Mouse (Mus musculus) forebrain, embryonic 11.5 days (tissue): ENCODE measurements around the gene Ghdc. TPM values are rescaled to one million over a fixed set of nuclear protein-coding genes. Genes with fewer than 3 reads are reported as not detected.

ENCODE experiments used
- ATAC-seq: fragments of 200-750 bp; cut with Nextera tagmentation; replicated peaks from 2 replicates; pipeline ENCODE4 v1.8.0; 2017; ENCODE audit warnings: moderate TSS enrichment; ENCODE audit not compliant: low FRiP score
- DNase-seq: peaks from one replicate; pipeline ENCODE4 v3.0.0-alpha.2; 2017; ENCODE audit warnings: low spot score
- H3K27ac ChIP-seq: fragments of 300-500 bp; sonication (generic); 2 replicates; pipeline ENCODE4 v1.5.1; 2014; ENCODE audit warnings: low read depth, low read length
- H3K27me3 ChIP-seq: fragments of 300-500 bp; sonication (generic); 2 replicates; pipeline ENCODE4 v1.6.1; 2014; ENCODE audit warnings: mild to moderate bottlenecking, low read length, mixed read lengths; ENCODE audit not compliant: control insufficient read depth, insufficient read depth
- H3K36me3 ChIP-seq: fragments of 300-500 bp; sonication (generic); 2 replicates; pipeline ENCODE4 v1.6.1; 2014; ENCODE audit warnings: mild to moderate bottlenecking, low read length, moderate library complexity, mixed read lengths; ENCODE audit not compliant: control insufficient read depth, insufficient read depth
- H3K4me1 ChIP-seq: fragments of 300-500 bp; sonication (generic); replicated peaks from 2 replicates; pipeline ENCODE4 v1.6.1; 2014; ENCODE audit warnings: low read length, mixed read lengths; ENCODE audit not compliant: control insufficient read depth, insufficient read depth
- H3K4me2 ChIP-seq: fragments of 300-500 bp; sonication (generic); 2 replicates; pipeline ENCODE4 v1.6.1; 2014; ENCODE audit warnings: low read depth, mild to moderate bottlenecking, low read length, moderate library complexity, mixed read lengths; ENCODE audit not compliant: severe bottlenecking
- H3K4me3 ChIP-seq: fragments of 300-500 bp; sonication (generic); 2 replicates; pipeline ENCODE4 v1.5.1; 2014; ENCODE audit warnings: low read depth, low read length
- H3K9ac ChIP-seq: fragments of 300-500 bp; sonication (generic); 2 replicates; pipeline ENCODE4 v1.6.1; 2014; ENCODE audit warnings: low read length
- H3K9me3 ChIP-seq: fragments of 300-500 bp; sonication (generic); 2 replicates; pipeline ENCODE4 v1.6.1; 2016; ENCODE audit warnings: low read length, mixed read lengths; ENCODE audit not compliant: control insufficient read depth
- WGBS: fragments of 180-500 bp; shearing (Covaris S2); extraction: QIAGEN DNeasy Blood & Tissue Kit; methylation state at CpG from one replicate; pipeline ENCODE4 v1.1.7; 2014; 5-methylcytosine and 5-hydroxymethylcytosine counted together
- polyA plus RNA-seq: library from polyadenylated mRNA; unstranded; fragments of >200 nt; fragmentation: Nextera tagmentation; extraction: Ambion mirVana; gene quantifications from 2 replicates; pipeline ENCODE4 v1.2.1, GENCODE M21; 2014

The Ghdc gene
- polyA plus RNA-seq, 1 experiment from 2014 or later = 2.1 TPM

DNA sequence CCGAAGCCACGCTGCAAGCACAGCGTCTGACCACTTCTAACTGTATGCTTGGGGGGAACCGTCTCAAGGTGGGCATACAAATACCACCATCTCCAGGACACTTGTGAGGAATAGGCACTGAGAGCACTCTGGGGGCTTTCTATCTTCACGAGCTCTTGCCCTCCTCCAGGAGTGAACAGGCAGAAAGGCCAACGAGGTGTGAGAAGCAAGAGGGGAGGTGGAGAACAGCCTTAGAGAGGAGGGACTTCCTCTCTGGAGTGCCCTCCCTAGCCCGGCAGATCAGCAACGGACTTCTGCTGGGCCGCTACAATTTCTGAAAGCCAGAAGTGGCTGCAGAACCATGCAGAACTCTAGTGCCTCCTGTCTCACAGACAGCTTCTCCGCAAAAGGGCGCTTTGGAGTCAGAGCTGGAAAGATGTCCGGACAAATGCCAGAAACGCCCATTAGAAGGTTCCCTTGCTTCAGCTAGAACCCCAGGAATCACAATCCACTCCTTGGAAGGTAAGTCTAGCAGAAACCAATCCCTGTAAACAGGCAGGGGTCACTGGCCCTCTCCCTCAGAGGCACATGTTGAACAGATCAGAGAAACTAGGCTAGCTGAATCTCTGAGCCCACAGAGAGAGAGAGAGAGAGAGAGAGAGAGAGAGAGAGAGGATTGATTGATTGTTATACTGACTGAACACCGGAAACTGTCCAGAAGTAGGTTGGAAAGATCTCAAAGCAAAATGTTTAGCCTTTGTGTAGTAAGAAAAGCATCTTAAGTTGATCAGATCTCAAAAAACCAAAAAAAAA, 34.6 kb downstream of the Ghdc start:
- no peaks in the 10 kb centered on the region for H3K9me3 ChIP-seq
- ATAC-seq (no peak), DNase-seq (no peak)
- H3K9ac ChIP-seq = no peak overlapping the region
- H3K27ac ChIP-seq = no peak overlapping the region
- H3K4me3 ChIP-seq = no peak overlapping the region
- H3K27me3 ChIP-seq = no peaks in the 10 kb centered on the region
- no peaks in the 10 kb centered on the region for H3K36me3 ChIP-seq
- no peak overlapping the region for H3K4me2 ChIP-seq
- no peaks in the 10 kb centered on the region; the same call in 1 of the 2 replicates for H3K4me1 ChIP-seq
- WGBS = 84% methylated on average over 14 of the region's 14 CpGs

DNA sequence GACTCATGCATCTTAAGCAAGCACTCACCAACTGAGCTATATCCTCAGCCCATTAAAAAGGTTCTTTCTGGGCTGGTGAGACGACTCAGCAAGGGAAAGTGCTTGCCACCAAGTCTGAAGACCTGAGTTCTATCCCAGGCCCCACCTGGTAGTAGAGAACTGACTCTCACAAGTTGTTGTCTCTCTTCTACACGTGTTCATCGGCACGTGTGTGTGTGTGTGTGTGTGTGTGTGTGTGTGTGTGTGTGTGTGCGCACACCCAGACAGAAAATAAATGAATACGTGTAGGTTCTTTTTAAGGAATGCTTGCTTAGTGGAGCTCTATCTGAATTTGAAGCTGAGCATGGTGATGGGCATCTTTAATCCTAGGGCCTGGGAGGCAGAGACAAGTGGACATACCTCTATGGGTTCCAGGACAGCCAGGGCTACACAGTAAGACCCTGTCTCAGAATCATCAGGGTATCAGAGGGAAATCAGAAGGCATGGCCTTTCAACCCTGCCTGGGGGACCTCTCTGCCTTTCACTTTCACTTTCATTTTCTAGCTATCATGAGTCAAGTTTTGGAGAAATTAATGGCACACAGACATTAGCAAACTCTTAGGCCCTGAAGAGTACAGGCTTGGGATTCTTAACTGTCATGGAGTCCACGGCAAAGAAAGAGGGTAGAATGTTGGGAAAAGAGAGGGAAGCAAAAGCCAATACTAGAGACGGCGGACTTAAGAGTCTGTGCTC, 35.5 kb downstream of the Ghdc start:
- H3K4me3 ChIP-seq = no peak overlapping the region
- WGBS = 92% methylated on average over 9 of the region's 9 CpGs
- no peak overlapping the region for H3K27ac ChIP-seq
- DNase-seq (no peak), ATAC-seq (no peak)
- H3K4me2 ChIP-seq = no peak overlapping the region
- H3K36me3 ChIP-seq = no peaks in the 10 kb centered on the region
- no peaks in the 10 kb centered on the region; the same call in 1 of the 2 replicates for H3K4me1 ChIP-seq
- no peak overlapping the region for H3K9ac ChIP-seq
- H3K9me3 ChIP-seq = no peaks in the 10 kb centered on the region
- no peaks in the 10 kb centered on the region for H3K27me3 ChIP-seq

DNA sequence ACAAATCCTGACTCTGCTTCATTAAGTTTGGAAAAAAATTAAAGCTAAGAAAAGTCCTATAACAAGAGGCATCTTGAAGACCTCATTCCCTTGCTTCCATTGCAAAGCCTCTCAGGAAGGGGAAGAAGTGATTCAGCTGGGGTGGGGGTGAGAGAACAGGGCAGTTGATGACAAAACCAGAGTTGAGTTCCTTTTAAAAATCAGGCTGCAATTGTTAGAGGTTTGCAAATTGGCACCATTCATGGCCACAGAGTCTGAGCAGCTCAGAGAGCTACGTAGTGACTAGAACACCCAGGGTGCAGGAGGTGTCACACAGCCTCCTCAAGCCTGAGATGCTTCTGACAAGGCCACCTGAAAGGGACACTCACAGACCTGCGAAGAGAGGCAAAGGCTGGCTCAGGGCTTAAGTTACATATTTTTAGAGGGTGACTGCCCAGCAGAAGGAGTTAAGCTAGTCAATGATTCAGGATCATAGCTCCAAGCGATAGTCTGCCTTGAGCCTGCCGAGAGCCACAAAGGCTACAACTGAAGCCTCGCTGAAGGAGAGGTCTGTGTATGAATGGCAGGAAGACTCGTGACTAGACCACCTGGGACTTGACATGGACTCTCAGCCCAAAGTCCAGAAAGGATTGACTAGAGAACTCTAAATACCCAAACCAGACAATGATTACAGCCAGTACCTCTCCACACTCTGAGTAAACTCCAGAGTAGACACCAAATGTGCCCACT, 40.1 kb downstream of the Ghdc start:
- Histone ChIP-seq H3K4me3 (no peak overlapping the region), H3K27me3 (no peaks in the 10 kb centered on the region), H3K4me2 (no peak overlapping the region), H3K36me3 (no peaks in the 10 kb centered on the region), H3K9ac (no peak overlapping the region), H3K9me3 (no peaks in the 10 kb centered on the region), H3K27ac (no peak overlapping the region), H3K4me1 (no peaks in the 10 kb centered on the region)
- DNase-seq (no peak), ATAC-seq (no peak)
- WGBS = 89% methylated on average over 6 of the region's 6 CpGs

DNA sequence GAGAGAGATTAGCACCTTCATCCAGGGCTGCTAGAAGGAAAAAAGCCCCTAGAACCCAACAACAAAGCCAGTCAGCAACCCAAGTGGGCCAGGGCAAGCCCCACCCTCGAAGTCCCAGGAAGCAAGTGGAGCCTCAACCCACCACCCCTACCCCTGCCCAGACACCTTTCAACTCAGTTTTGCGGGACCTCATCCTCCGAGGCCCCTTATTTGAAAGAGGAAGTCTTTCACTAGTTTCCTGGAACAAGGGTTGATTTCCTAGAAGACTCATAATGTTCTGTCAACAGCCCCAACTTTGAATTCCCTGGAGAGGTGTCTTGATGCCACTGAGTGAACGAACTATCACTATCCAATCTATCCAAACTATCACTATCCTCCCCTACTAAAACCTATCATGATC, 40.8 kb downstream of the Ghdc start:
- no peak overlapping the region for H3K27ac ChIP-seq
- no peaks in the 10 kb centered on the region for H3K9me3 ChIP-seq
- WGBS = 91% methylated on average over 4 of the region's 4 CpGs
- H3K36me3 ChIP-seq = no peaks in the 10 kb centered on the region
- DNase-seq = no peak
- no peak overlapping the region for H3K4me3 ChIP-seq
- no peak overlapping the region for H3K9ac ChIP-seq
- no peak overlapping the region for H3K4me2 ChIP-seq
- no peak for ATAC-seq
- H3K4me1 ChIP-seq = no peaks in the 10 kb centered on the region
- H3K27me3 ChIP-seq = no peaks in the 10 kb centered on the region

DNA sequence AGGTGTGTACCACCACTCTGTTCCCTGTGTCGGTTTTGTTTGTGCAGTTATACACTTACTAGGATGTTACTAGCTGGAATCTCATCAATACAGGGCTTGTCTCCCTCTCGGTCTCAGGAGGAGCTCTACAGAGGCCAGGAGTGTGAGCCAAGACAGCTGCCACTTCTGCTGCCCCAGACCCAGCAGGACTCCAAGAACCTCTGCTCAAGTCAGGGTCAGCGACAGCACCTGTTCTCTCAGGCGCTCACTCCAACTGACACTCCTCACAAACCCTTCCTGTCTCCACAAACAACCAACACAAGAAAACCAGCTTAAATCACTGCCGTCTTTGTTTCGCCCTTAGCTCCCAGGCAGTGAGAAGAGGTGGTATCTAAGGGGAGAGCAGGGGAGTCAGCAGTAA, 42.2 kb downstream of the Ghdc start:
- DNase-seq = no peak
- Histone ChIP-seq H3K9me3 (no peaks in the 10 kb centered on the region), H3K27ac (no peak overlapping the region), H3K27me3 (no peaks in the 10 kb centered on the region), H3K4me1 (no peaks in the 10 kb centered on the region), H3K36me3 (no peaks in the 10 kb centered on the region), H3K9ac (no peak overlapping the region), H3K4me3 (no peak overlapping the region), H3K4me2 (no peak overlapping the region)
- WGBS = 89% methylated on average over 6 of the region's 6 CpGs
- ATAC-seq = no peak

DNA sequence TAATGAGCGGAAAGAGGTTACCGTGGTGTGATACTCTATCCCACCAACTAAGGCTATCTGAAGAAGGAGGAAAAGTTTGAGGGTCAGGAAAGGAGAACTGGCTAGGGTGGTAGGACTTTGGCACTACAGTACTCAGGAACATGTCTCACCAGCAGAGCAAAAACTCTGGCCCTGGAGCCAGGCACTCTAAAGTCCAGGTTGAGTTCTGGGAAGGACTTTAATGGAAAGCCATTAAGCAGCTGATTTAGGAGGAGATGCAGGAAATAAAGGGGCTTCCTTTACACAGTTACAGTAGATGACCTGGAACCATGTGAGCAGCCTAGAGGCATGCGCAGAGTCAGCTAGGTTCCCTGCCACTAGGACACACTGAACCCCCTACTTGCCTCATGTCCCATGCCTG, 43.6 kb downstream of the Ghdc start:
- ATAC-seq (no peak), DNase-seq (no peak)
- Histone ChIP-seq H3K27ac (no peak overlapping the region), H3K4me1 (no peaks in the 10 kb centered on the region), H3K4me2 (no peak overlapping the region), H3K9me3 (no peaks in the 10 kb centered on the region), H3K9ac (no peak overlapping the region), H3K4me3 (no peak overlapping the region), H3K27me3 (no peaks in the 10 kb centered on the region), H3K36me3 (no peaks in the 10 kb centered on the region)
- WGBS = 90% methylated on average over 3 of the region's 3 CpGs

DNA sequence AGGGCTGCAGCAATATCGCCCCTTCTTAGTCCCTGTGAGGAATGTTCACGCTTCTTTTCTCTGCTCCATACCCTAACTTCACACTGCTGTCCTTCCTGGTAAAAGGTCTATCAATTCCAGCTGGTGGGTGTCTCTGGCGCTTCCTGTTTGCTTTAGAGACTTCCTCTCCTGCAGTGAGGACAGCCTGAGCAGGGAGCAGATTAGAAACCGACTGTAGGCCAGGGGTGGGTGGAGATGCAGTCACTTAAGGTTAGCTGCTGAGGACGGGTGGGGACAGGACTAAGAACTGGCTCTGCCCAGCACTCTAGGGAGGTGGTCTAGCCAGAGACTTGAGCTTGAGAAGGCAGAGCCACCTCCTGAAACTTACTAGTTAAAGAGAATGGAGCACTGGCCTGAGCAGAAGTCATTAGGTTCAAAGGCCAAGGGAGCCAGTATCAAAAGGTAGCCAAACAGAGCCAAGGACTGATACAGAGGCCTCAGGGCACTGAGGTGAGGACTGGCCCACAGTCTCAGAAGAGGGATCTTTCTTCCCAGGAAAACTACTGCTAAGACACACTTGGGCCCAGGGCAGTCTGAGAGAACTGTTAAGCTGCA, 45.7 kb downstream of the Ghdc start:
- no peak overlapping the region for H3K4me2 ChIP-seq
- H3K27me3 ChIP-seq = no peaks in the 10 kb centered on the region
- ATAC-seq = no peak
- no peaks in the 10 kb centered on the region; the same call in 1 of the 2 replicates for H3K4me1 ChIP-seq
- no peak overlapping the region for H3K4me3 ChIP-seq
- H3K9me3 ChIP-seq = no peaks in the 10 kb centered on the region
- H3K9ac ChIP-seq = no peak overlapping the region
- no peak overlapping the region for H3K27ac ChIP-seq
- WGBS = 58% methylated on average over 5 of the region's 5 CpGs
- no peaks in the 10 kb centered on the region for H3K36me3 ChIP-seq
- DNase-seq = no peak

DNA sequence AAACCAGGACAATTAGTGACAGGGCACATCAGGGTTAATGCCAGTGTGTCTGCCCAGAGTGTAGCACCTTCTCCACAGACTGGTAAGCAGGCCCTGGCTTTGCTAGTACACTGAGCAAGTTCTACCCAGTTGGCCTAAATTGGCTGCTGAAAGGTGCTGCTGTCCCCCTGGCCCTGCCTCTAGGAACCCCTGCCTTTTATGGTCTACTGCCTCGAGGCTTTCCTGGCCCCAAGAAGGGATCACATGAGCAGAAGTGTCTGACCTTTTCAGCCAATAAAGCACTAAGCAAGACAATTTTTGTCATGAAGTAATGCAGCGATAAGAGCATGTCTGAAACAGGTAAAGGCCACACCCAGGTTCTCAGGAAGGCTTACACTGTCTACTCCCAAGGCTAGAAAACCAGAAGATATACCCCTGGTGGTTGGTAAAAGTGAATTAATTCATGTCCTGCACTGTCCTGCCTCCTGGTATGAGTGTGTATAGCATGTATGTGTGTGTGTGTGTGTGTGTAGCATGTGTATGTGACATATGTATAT, 48.2 kb downstream of the Ghdc start:
- ATAC-seq (no peak), DNase-seq (no peak)
- no peak overlapping the region for H3K4me2 ChIP-seq
- H3K4me3 ChIP-seq = no peak overlapping the region
- 60% methylated on average over 2 of the region's 2 CpGs for WGBS
- H3K27ac ChIP-seq = no peak overlapping the region
- H3K9me3 ChIP-seq = no peaks in the 10 kb centered on the region
- no peaks in the 10 kb centered on the region for H3K27me3 ChIP-seq
- H3K36me3 ChIP-seq = no peaks in the 10 kb centered on the region; the same call in 1 of the 2 replicates
- H3K9ac ChIP-seq = no peak overlapping the region
- no peaks in the 10 kb centered on the region; the same call in 1 of the 2 replicates for H3K4me1 ChIP-seq
